Mouse (Mus musculus): ENCODE results near the gene Speg.
A peak's percentile ranks its signal among the peaks of the same experiment; 100 is the strongest.

Gene Speg

GRCm38 (mm10) chr1:75374950-75375936 lies at the start of gene Speg:
Gene Speg (plus strand): TSS chr1:75375297.
- DNase-seq (ENCODE audit: low spot score), result no peak

GRCm38 (mm10) chr1:75327461-75327860 lies 47.6 kb upstream of the Speg start:
- no peak for DNase-seq (ENCODE audit: low spot score)

- no peak for DNase-seq (ENCODE audit: low spot score)
Observed at GRCm38 (mm10) chr1:75331271-75331670, 43.8 kb upstream of the Speg start.

DNA sequence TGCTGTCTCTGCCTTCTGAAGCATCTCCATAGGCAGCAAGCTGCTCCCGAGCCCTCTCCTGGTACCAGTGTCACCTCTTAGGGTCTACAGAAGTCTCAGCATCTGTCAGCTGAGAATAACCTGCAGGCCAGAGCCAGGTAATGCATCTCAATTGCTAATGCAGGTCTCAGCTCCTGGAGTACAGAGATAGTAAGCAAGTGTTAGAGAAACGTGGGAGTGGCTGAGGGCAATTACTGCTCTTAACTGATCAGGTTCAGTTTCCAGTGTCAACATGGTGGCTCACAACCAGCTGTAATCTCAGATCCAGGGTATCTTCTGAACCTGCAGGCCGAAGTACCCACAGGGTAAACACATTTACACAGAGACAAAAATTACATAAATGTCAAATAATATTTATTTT lies 38.6 kb upstream of the Speg start:
- no peak for DNase-seq (ENCODE audit: low spot score)

GRCm38 (mm10) chr1:75337097-75337496 lies 38.0 kb upstream of the Speg start:
- no peak for DNase-seq (ENCODE audit: low spot score)

GRCm38 (mm10) chr1:75338091-75338694 lies 36.9 kb upstream of the Speg start:
- DNase-seq (ENCODE audit: low spot score), result no peak

DNA sequence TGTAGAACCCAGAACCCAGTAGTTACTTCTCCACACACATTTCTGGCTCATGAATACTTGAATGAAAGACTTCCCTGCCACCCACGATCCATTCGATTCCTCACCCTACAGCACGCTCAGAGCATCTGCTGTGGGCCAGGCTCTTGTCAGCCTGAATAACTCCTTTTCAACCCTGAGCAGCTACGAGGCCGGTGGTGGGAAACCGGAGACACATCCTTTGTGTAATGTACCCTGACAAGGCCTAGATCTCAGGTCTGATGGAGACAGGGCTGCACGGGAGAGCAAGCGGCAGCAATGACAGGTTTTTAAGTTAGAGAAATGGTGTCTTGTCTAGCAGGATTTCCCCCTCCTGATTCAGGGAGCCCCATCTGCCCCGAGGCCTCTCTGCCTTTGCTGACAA lies 35.8 kb upstream of the Speg start:
- no peak for DNase-seq (ENCODE audit: low spot score)

- no peak for DNase-seq (ENCODE audit: low spot score)
Observed at GRCm38 (mm10) chr1:75340519-75340918, 34.6 kb upstream of the Speg start.

DNA sequence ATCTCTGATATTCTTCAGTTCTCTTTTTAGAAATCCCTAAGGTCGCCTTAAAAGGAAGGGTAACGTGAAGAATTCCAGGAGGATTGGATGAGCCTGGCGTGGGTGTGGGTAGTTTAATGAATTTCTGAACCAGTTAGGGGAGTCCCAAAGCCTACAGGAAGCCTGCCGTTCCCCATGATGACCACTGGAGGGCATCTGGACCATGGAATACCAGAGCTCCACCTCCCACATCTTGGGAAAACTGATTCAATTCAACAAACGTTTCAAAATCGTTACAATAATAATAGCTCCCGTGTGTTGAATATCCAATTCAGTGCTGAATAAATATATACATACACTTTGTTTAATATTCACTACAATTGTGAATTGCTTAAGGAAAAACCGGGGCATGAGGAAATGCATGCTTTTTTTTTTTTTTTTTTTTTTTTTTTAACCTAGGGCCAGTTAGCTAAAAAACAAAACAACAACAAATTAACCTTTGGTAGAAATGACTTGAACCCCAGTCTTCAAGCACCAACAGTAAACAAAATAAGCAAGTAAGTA lies 32.2 kb upstream of the Speg start:
- peak; percentile 68 for DNase-seq (ENCODE audit: low spot score)

- DNase-seq (ENCODE audit: low spot score), result no peak
Observed at GRCm38 (mm10) chr1:75344291-75345035, 30.6 kb upstream of the Speg start.

GRCm38 (mm10) chr1:75345036-75345935 lies 29.8 kb upstream of the Speg start:
- no peak for DNase-seq (ENCODE audit: low spot score)

GRCm38 (mm10) chr1:75347279-75347678 lies 27.8 kb upstream of the Speg start:
- DNase-seq (ENCODE audit: low spot score), result no peak

DNA sequence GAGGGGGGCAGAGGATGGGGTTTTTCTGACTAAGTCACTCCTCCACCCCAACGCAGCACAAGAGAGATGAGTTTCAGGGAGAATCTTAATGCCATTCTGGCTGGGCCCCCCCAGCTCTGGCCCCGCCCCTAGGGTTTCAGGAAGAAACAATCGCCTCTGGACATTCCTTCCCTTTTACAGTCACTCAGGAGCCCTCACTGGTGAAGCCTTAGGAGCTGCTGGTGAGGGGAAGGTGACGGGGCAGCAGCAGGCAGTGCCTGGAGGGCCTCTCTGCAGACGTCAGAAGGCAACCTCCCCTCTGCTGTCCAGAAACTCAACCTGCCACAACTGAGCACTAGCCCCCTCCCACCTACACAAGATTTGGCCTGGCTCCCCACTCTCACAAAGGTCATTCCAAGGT lies 25.8 kb upstream of the Speg start:
- no peak for DNase-seq (ENCODE audit: low spot score)

DNA sequence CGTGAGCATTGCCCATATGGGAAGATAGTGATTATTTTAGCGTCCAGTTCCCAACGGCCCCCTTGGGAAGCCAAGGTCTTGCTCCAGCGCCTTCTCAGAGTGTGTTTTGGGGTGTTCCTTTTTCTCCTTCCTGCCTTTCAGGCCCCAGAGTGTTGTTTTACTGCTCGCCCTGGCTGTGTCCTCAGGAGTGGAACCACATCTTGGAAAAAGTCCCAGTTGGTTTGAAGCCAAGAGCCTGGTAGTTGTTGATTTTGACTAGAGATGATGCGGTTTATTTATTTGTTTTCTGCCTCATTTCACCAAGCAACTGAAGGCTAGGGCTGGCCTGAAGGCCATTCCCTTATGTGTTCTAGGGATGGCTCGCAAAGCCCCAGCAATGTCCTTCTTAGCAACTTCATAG lies 17.8 kb upstream of the Speg start:
- peak; percentile 58 for DNase-seq (ENCODE audit: low spot score)

- no peak for DNase-seq (ENCODE audit: low spot score)
Observed at GRCm38 (mm10) chr1:75358009-75358408, 17.1 kb upstream of the Speg start.

GRCm38 (mm10) chr1:75359346-75359745 lies 15.8 kb upstream of the Speg start:
- DNase-seq (ENCODE audit: low spot score), result no peak

- peak; percentile 61 for DNase-seq (ENCODE audit: low spot score)
Observed at GRCm38 (mm10) chr1:75360112-75361031, 14.7 kb upstream of the Speg start, which contains the start of gene Des. Gene Des (plus strand): TSS chr1:75360329.

GRCm38 (mm10) chr1:75361123-75361522 lies 14.0 kb upstream of the Speg start:
- no peak for DNase-seq (ENCODE audit: low spot score)

GRCm38 (mm10) chr1:75361750-75362149 lies 13.3 kb upstream of the Speg start:
- DNase-seq (ENCODE audit: low spot score), result no peak

DNA sequence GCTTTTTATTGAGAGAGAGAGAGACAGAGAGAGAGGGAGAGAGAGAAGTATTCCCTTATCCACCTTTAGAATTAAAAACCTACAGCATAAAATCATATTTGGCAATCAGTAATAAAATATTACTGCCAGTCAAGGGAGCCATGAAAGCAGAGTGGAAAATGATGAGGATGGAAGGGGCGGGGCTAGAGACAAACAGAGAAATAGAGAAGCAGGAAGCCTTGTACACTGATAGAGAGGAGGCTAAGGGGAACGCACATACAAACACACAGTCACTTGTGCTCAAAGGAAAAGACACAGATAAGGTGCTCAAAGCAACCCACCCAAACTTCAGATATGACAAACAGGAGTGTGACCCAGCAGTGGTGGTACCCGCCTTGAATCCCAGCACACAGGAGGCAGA lies 11.2 kb upstream of the Speg start:
- no peak for DNase-seq (ENCODE audit: low spot score)
